Mouse (Mus musculus) hindbrain, postnatal 0 days (tissue): ENCODE measurements around the gene Polh. TPM values are rescaled to one million over a fixed set of nuclear protein-coding genes. Genes with fewer than 3 reads are reported as not detected.

ENCODE experiments used
- ATAC-seq: fragments of 200-750 bp; cut with Nextera tagmentation; 2 replicates; pipeline ENCODE4 v1.8.0; 2017; ENCODE audit warnings: mild to moderate bottlenecking, moderate TSS enrichment, moderate library complexity
- DNase-seq: peaks from one replicate; pipeline ENCODE4 v3.0.0-alpha.2; 2015; ENCODE audit warnings: low spot score
- H3K27ac ChIP-seq: fragments of 300-500 bp; sonication (generic); 2 replicates; pipeline ENCODE4 v1.5.1; 2014; ENCODE audit warnings: mild to moderate bottlenecking
- H3K27me3 ChIP-seq: fragments of 300-500 bp; sonication (generic); 2 replicates; pipeline ENCODE4 v1.6.1; 2014; ENCODE audit warnings: low read length, mixed read lengths; ENCODE audit not compliant: insufficient read depth
- H3K36me3 ChIP-seq: fragments of 300-500 bp; sonication (generic); 2 replicates; pipeline ENCODE4 v1.6.1; 2014; ENCODE audit warnings: low read length, mixed read lengths; ENCODE audit not compliant: insufficient read depth
- H3K4me1 ChIP-seq: fragments of 300-500 bp; sonication (generic); 2 replicates; pipeline ENCODE4 v1.6.1; 2014; ENCODE audit warnings: antibody characterized with exemption, low read length, mixed read lengths; ENCODE audit not compliant: insufficient read depth
- H3K4me2 ChIP-seq: fragments of 300-500 bp; sonication (generic); 2 replicates; pipeline ENCODE4 v1.6.1; 2014; ENCODE audit warnings: low read depth, mild to moderate bottlenecking, low read length, moderate library complexity, mixed read lengths
- H3K4me3 ChIP-seq: fragments of 300-500 bp; sonication (generic); 2 replicates; pipeline ENCODE4 v1.5.1; 2014; ENCODE audit warnings: low read length
- H3K9ac ChIP-seq: fragments of 300-500 bp; sonication (generic); replicated peaks from 2 replicates; pipeline ENCODE4 v1.6.1; 2014; ENCODE audit warnings: mild to moderate bottlenecking, low read length, moderate library complexity, mixed read lengths
- H3K9me3 ChIP-seq: fragments of 300-500 bp; sonication (generic); 2 replicates; pipeline ENCODE4 v1.6.1; 2016; ENCODE audit warnings: low read length, mixed read lengths
- CTCF ChIP-seq: IDR thresholded peaks from 2 replicates; pipeline ENCODE4 v1.5.1; 2016; ENCODE audit warnings: antibody characterized with exemption, control low read depth, low read depth
- WGBS: fragments of 180-500 bp; shearing (Covaris S2); extraction: QIAGEN DNeasy Blood & Tissue Kit; methylation state at CpG from one replicate; pipeline ENCODE4 v1.1.7; 2014; 5-methylcytosine and 5-hydroxymethylcytosine counted together
- polyA plus RNA-seq: library from polyadenylated mRNA; unstranded; fragments of >200 nt; fragmentation: Nextera tagmentation; extraction: Ambion mirVana; gene quantifications from 2 replicates; pipeline ENCODE4 v1.2.1, GENCODE M21; 2015
- total RNA-seq: library from RNA; depleted of rRNA; stranded (reverse); fragments of >200 nt; gene quantifications from 2 replicates; pipeline ENCODE4 v1.2.3, GENCODE M21; 2014

Polh gene
- total and polyA plus RNA-seq, 2 experiments from 2014 or later = 4.7 to 9.7 TPM

DNA sequence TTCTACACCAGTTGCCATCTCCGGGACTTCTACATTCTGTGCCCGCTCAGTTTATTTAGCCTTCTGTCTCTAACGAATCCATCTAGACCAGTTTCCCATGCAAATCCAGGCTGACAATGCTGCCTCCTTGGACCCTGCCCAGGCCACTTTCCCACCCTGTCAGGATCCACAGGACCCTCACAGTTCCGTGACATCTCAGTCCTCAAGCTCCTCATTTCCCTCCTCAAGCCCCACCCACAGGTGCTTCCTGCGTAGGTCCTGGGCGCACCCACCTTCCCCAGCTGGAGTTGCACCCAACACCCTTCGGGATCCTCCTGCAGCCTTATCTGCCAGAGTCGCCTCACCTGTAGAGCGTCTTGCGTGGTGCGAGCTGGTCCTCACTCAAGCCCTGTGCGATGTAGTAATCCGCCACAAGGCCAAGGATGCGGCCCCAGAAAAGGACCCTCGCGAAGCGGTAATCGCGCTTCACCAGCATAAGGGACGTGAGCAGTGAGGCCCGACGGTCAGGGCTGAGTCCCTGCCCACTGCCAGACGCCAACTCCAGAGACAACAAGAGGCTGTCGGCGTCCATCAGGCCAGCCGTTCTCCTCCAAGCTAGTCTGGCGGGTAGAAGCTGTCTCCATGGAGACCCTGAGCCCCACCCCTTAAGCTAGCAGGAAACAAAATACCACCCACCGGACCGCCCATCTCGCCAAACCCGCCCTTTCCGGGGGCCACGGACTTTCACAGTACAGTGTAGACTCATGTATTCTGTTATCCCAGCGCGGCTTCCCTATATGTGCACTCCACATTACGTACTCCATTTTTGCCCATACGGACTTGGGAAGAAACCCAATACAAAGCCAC is 58.6 kb downstream of the Polh start, which contains the start of gene Rsph9:
TSS of gene Rsph9 (minus strand) at position 639 of the 846 bp plus-strand sequence.
- Histone ChIP-seq H3K9ac (peak within 1 kb of the TSS; percentile 46), H3K27ac (peak within 1 kb of the TSS; percentile 68; the same call in 1 of the 2 replicates), H3K27me3 (no peaks in the 10 kb centered on the region), H3K36me3 (peaks cover 16% of the 10 kb centered on the region), H3K9me3 (no peaks in the 10 kb centered on the region), H3K4me3 (peak within 1 kb of the TSS; percentile 53), H3K4me2 (peak within 1 kb of the TSS; percentile 77), H3K4me1 (peaks cover 4% of the 10 kb centered on the region; the same call in 1 of the 2 replicates)
- 0 out of 2 replicates have a peak, but pooled peaks have one; percentile 4 for TF ChIP-seq CTCF
- DNase-seq (peak; percentile 89), ATAC-seq (peak; percentile 98)
- 6% methylated on average over 37 of the region's 37 CpGs for WGBS

DNA sequence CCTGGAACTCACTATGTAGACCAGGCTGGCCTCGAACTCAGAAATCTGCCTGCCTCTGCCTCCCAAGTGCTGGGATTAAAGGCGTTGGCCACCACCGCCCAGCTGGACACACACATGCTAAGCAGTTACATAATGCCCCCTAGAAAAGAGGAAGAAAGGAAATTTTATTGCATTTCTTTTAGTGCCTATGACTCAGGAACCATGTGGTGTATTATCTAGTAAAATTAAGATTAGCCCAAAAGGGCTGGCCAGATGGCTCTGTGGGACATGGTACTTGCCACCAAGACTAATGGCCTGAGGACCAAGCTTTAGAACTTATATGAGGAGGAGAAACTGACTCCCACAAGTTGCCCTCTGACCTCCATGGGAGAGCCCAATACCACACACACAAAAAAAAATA is 62.6 kb downstream of the Polh start:
- Histone ChIP-seq H3K36me3 (no peaks in the 10 kb centered on the region), H3K27ac (no peak overlapping the region), H3K9me3 (no peaks in the 10 kb centered on the region), H3K9ac (no peak overlapping the region), H3K4me2 (no peak overlapping the region), H3K4me1 (peaks cover 4% of the 10 kb centered on the region; the same call in 1 of the 2 replicates), H3K27me3 (no peaks in the 10 kb centered on the region), H3K4me3 (no peak overlapping the region)
- DNase-seq = no peak
- WGBS = 92% methylated on average over 3 of the region's 3 CpGs
- no peak for TF ChIP-seq CTCF
- ATAC-seq = no peak

DNA sequence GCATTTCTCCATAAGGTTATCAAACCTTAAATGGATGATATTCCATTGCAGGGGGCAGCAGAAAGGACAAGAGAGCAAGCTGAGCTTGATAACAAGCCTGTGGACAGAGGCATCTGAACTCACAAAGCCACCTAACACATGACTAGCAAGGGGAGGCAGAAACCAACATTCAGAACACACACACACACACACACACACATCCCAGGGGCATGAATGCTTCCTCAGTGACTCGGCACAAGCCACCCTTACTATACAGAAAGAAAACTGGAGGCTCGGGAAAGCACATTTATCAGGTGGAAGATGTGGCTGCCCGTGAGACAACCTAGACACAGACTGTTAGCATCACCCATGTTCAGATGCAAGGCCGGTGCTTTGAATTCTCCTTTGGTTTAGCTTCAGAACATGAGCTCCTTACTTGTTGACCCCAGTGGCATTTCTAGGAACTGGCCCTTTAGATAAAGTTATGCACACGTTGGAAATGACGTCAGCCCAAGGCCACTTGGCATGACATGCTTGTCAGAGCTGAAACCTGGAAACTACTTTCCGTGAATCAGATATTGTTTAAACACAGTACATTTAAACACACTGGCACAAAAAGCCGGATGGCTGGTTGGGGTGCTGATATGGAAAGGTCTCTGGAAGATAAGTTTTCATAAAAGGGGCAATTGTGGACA is 63.7 kb downstream of the Polh start:
- Histone ChIP-seq H3K4me3 (no peak overlapping the region), H3K9me3 (no peaks in the 10 kb centered on the region), H3K27me3 (no peaks in the 10 kb centered on the region), H3K4me1 (peaks cover 4% of the 10 kb centered on the region; the same call in 1 of the 2 replicates), H3K36me3 (no peaks in the 10 kb centered on the region), H3K27ac (no peak overlapping the region), H3K4me2 (no peak overlapping the region), H3K9ac (no peak overlapping the region)
- DNase-seq = no peak
- WGBS = 80% methylated on average over 8 of the region's 8 CpGs
- ATAC-seq = no peak
- TF ChIP-seq CTCF = no peak

DNA sequence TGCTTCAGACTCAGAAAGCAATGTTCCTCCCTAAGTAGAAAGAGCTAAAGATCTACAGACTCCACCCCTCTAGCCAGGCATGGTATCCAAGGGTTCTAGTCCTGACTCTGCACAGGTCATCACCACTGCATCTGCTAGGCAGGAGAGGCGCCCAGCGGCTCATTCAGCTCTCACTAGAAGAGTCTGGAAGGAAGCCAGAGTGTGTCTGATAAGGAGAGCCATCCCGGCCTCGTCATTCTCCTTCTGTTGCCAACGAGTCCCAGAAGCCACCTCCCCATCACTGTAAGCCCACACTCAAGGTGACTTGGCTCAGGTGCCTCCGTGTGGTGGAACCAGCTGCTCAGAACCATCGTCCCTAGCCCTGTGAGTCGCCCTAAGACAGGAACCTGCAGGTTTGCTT is 69.6 kb downstream of the Polh start:
- H3K27me3 ChIP-seq = no peaks in the 10 kb centered on the region
- no peak overlapping the region for H3K4me3 ChIP-seq
- DNase-seq (no peak), ATAC-seq (no peak)
- no peak overlapping the region for H3K27ac ChIP-seq
- H3K4me2 ChIP-seq = no peak overlapping the region
- H3K9me3 ChIP-seq = no peaks in the 10 kb centered on the region
- 62% methylated on average over 8 of the region's 8 CpGs for WGBS
- TF ChIP-seq CTCF = no peak
- peaks cover 16% of the 10 kb centered on the region for H3K36me3 ChIP-seq
- no peak overlapping the region for H3K9ac ChIP-seq
- no peaks in the 10 kb centered on the region for H3K4me1 ChIP-seq

DNA sequence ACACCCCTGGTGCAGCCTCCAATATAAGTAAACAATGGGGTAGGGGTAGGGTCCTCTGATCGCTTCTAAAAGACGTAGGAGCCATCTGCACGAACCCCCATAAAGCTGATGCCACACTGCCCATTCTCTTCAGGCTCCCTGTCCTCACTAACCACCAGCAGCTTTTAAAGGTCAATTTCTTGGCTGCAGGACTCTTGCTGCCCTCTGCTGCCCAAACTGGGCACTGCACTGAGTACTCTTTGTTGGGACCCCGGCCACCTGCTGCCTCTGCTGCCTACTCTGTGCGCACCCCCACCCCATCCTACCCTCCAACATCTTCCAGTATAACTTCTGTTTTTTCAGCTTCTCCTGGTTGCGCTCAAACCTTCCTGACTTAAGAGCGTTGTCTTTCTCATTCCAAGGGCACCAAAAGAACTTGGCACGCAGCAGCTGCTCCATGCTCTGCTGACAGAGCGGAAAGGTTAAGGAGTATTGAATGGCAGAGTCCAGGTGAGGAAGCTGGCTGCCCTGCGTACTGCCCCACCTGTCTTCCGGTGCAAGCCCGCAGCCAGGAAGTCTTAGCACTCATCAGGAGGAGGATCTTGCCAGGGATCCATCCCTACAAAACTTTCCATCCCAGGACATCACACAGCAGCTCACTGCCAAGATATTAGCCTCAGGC is 70.3 kb downstream of the Polh start:
- no peak overlapping the region for H3K4me2 ChIP-seq
- no peaks in the 10 kb centered on the region for H3K4me1 ChIP-seq
- ATAC-seq (peak; percentile 60), DNase-seq (peak; percentile 84)
- peaks cover 21% of the 10 kb centered on the region for H3K36me3 ChIP-seq
- no peak overlapping the region for H3K4me3 ChIP-seq
- 16% methylated on average over 12 of the region's 12 CpGs for WGBS
- H3K9ac ChIP-seq = no peak overlapping the region
- no peaks in the 10 kb centered on the region for H3K27me3 ChIP-seq
- peak; percentile 94 for TF ChIP-seq CTCF
- H3K9me3 ChIP-seq = no peaks in the 10 kb centered on the region
- 0 out of 2 replicates have a peak overlapping the region, but pooled peaks have one; percentile 32 for H3K27ac ChIP-seq

DNA sequence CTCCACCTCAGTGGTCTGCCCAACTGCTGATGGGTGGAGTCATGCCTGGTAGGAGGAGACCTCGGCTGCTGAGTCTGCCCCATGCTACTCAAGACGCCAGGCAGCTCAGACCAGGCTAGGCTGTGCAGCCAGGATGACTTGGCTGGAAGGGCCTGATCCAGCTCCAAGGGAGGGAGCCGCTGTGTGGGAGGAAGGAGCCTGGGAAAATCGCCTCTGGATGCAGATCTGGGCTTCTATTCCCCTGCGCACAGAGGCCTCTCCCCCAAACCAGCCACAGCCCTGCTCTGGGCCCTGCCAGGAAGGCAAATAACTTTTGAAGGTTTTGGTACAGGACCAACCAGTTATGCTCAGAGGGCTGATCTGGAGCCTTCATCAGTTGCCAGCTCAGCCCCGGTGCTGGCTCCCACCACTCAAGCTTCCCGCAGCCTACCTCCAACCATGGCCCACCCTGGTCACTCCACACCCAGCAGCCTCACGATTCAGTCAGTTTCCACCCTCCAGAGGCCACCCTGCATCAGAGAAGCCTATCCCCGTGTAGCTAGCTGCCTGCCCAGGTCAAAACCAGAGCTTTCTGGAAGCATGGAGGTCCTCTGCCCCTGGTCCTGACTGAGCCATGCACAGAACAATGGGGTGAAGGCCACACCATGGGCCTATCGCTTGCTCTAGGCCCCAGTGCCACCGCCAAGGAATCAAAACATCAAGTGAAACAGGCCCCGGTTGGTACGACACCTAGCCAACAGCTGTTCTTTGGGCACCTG is 72.5 kb downstream of the Polh start:
- DNase-seq = no peak

More for the DNA sequence above, 72.5 kb downstream of the Polh start:
- H3K9ac ChIP-seq = no peak overlapping the region
- TF ChIP-seq CTCF = no peak
- 75% methylated on average over 13 of the region's 13 CpGs for WGBS
- no peaks in the 10 kb centered on the region for H3K27me3 ChIP-seq
- H3K4me2 ChIP-seq = no peak overlapping the region
- no peaks in the 10 kb centered on the region for H3K4me1 ChIP-seq
- no peaks in the 10 kb centered on the region for H3K9me3 ChIP-seq
- peak; percentile 48; the same call in 1 of the 2 replicates for ATAC-seq
- H3K27ac ChIP-seq = no peak overlapping the region
- no peak overlapping the region for H3K4me3 ChIP-seq
- H3K36me3 ChIP-seq = peaks cover 43% of the 10 kb centered on the region
